Mouse (Mus musculus) gastrocnemius, adult 18-20 months (tissue): ENCODE measurements around the gene St8sia1. TPM values are rescaled to one million over a fixed set of nuclear protein-coding genes. Genes with fewer than 3 reads are reported as not detected.

Experiments
- DNase-seq: peaks from one replicate; pipeline ENCODE4 v3.0.0; 2021; ENCODE audit warnings: low spot score
- total RNA-seq, 2 experiments: library from RNA; stranded (reverse); gene quantifications; 2 replicates each; pipeline ENCODE4 v1.2.3; 2021

The St8sia1 gene
- total RNA-seq, 2 experiments from 2014 or later: 0.19 to 0.30 TPM

- DNase-seq: no peak
Observed at GRCm38 (mm10) chr6:142979665-142980660, 15.7 kb upstream of the St8sia1 start.

GRCm38 (mm10) chr6:142977221-142977620, 13.0 kb upstream of the St8sia1 start:
- DNase-seq: no peak

- DNase-seq: no peak
Observed at GRCm38 (mm10) chr6:142973289-142973688, 9.0 kb upstream of the St8sia1 start.

- DNase-seq: no peak
Observed at GRCm38 (mm10) chr6:142972205-142972604, 8.0 kb upstream of the St8sia1 start.

GRCm38 (mm10) chr6:142967407-142967806, 3.2 kb upstream of the St8sia1 start:
- DNase-seq: no peak

- DNase-seq: no peak
Observed at GRCm38 (mm10) chr6:142964531-142965385, 506 bp upstream of the St8sia1 start.

GRCm38 (mm10) chr6:142963480-142964075, 674 bp downstream of the St8sia1 start:
- no peak for DNase-seq

GRCm38 (mm10) chr6:142962881-142963280, 1.4 kb downstream of the St8sia1 start:
- DNase-seq: no peak

GRCm38 (mm10) chr6:142962476-142962875, 1.8 kb downstream of the St8sia1 start:
- DNase-seq: no peak

- DNase-seq: no peak
Observed at GRCm38 (mm10) chr6:142961721-142962455, 2.4 kb downstream of the St8sia1 start.

GRCm38 (mm10) chr6:142956556-142956955, 7.7 kb downstream of the St8sia1 start:
- no peak for DNase-seq

- DNase-seq: no peak
Observed at GRCm38 (mm10) chr6:142955281-142955680, 9.0 kb downstream of the St8sia1 start.

GRCm38 (mm10) chr6:142953189-142953588, 11.1 kb downstream of the St8sia1 start:
- DNase-seq: no peak

- DNase-seq: no peak
Observed at GRCm38 (mm10) chr6:142952361-142952954, 11.8 kb downstream of the St8sia1 start.

GRCm38 (mm10) chr6:142951564-142952308, 12.5 kb downstream of the St8sia1 start:
- DNase-seq: no peak

GRCm38 (mm10) chr6:142950354-142950753, 13.9 kb downstream of the St8sia1 start:
- no peak for DNase-seq

- DNase-seq: no peak
Observed at GRCm38 (mm10) chr6:142948955-142949357, 15.3 kb downstream of the St8sia1 start.

GRCm38 (mm10) chr6:142947029-142947428, 17.2 kb downstream of the St8sia1 start:
- DNase-seq: no peak

- DNase-seq: no peak
Observed at GRCm38 (mm10) chr6:142946069-142946871, 18.0 kb downstream of the St8sia1 start.
